9 mouse cellular contexts compared by ENCODE assay signal in the genomic region with DNA sequence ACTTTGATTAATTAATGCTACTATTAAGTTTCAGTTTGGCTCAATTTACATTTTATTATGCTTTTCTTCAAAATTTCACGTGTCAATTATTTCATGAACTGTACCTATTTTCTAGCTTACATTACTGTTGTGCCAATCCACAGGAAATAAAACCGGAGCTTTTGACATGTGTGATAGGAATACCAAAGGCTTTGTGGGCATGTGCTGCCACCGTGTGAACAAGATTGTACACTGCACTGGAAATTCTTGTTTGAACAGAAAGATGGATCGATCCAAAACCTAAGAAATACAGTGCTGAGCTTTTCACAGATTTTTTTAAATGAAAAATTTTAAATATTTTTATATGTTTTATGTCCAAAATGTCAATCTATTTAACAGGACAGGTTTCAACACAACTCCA.
A peak's percentile ranks its signal among the peaks of the same experiment; 100 is the strongest.
DNase-seq lines count a peak whose midpoint lies in the region; ATAC-seq and TF ChIP-seq lines count a peak whose summit lies in the region.
"Had no signal": no experiment of that assay in that cellular context is flagged by ENCODE, and none has a peak within 500 bp of the region (broad histone marks: within the 10 kb centered on the region; RNA-seq: fewer than 3 reads in every experiment).

No protein-coding gene starts in this region.

- TF ChIP-seq EP300 in heart, adult 2 months (IDR thresholded peaks at IDR 0.05; ENCODE audit: insufficient read depth, low read depth, low read length): no peak
- TF ChIP-seq EP300 in MEL (IDR thresholded peaks at IDR 0.05; ENCODE audit: low read depth in 1 of 2, low read length in 2 of 2): no peak

- no peak overlapping the region for H3K9ac ChIP-seq in heart, adult 2 months (ENCODE audit: low read depth, low read length)
- H3K9ac ChIP-seq in MEL (ENCODE audit: control insufficient read depth, low read depth, low read length, poor library complexity, severe bottlenecking): no peak overlapping the region
- H3K9ac ChIP-seq in hindbrain, embryonic 16.5 days (ENCODE audit: low read depth, low read length): no peak overlapping the region; the same call in 1 of the 2 replicates
- H3K9ac ChIP-seq: lung, embryonic 15.5 days had no signal

- H3K27me3 ChIP-seq in heart, adult 2 months (ENCODE audit: control insufficient read depth, insufficient read depth, low read length): no peaks in the 10 kb centered on the region
- no peaks in the 10 kb centered on the region for H3K27me3 ChIP-seq in heart, embryonic 10.5 days (ENCODE audit: insufficient read depth, poor library complexity, severe bottlenecking)
- no peaks in the 10 kb centered on the region for H3K27me3 ChIP-seq in MEL (ENCODE audit: control insufficient read depth in 1 of 2, insufficient read depth in 2 of 2, low read length in 2 of 2)
- H3K27me3 ChIP-seq in hindbrain, embryonic 16.5 days (replicated peaks; ENCODE audit: control insufficient read depth, insufficient read depth, low read length): no peaks in the 10 kb centered on the region
- H3K27me3 ChIP-seq: lung, embryonic 15.5 days had no signal

- WGBS in heart, adult 2 months: 13% methylated on average over 4 of the region's 4 CpGs
- WGBS in heart, embryonic 10.5 days: 29% methylated on average over 4 of the region's 4 CpGs
- 12% methylated on average over 4 of the region's 4 CpGs for WGBS in hindbrain, embryonic 16.5 days

- no peak for DNase-seq in heart, adult 2 months
- DNase-seq in heart, embryonic 10.5 days (ENCODE audit: low spot score): no peak
- DNase-seq in MEL (ENCODE audit: low read depth, low spot score): peak; percentile 13
- peak; percentile 57 to 70 for DNase-seq in cerebellum, postnatal 36 days
- no peak for DNase-seq in spleen, postnatal 10 days (ENCODE audit: low spot score in 2 of 2)
- no peak for DNase-seq in ovary, adult 18-20 months (ENCODE audit: low spot score)

- H3K4me3 ChIP-seq in heart, adult 2 months: no peak overlapping the region
- no peak overlapping the region for H3K4me3 ChIP-seq in heart, embryonic 10.5 days
- H3K4me3 ChIP-seq in MEL (ENCODE audit: control insufficient read depth in 1 of 2, insufficient read depth in 1 of 2, low read depth in 2 of 2, low read length in 2 of 2): no peak overlapping the region
- no peak overlapping the region for H3K4me3 ChIP-seq in hindbrain, embryonic 16.5 days (ENCODE audit: low read length)
- H3K4me3 ChIP-seq: lung, embryonic 15.5 days had no signal

- no peaks in the 10 kb centered on the region for H3K36me3 ChIP-seq in heart, adult 2 months (ENCODE audit: control insufficient read depth, insufficient read depth, low read length)
- no peaks in the 10 kb centered on the region for H3K36me3 ChIP-seq in heart, embryonic 10.5 days
- H3K36me3 ChIP-seq in MEL (ENCODE audit: control insufficient read depth in 1 of 2, insufficient read depth in 2 of 2, low read length in 2 of 2): no peaks in the 10 kb centered on the region
- no peaks in the 10 kb centered on the region for H3K36me3 ChIP-seq in hindbrain, embryonic 16.5 days (ENCODE audit: control insufficient read depth, insufficient read depth, low read length)
- H3K36me3 ChIP-seq: lung, embryonic 15.5 days had no signal

- no peaks in the 10 kb centered on the region for H3K79me2 ChIP-seq in heart, adult 2 months (replicated peaks; ENCODE audit: control insufficient read depth, insufficient read depth, low read length)
- no peaks in the 10 kb centered on the region for H3K79me2 ChIP-seq in MEL (ENCODE audit: control insufficient read depth, insufficient read depth, low read length, poor library complexity)

- no peaks in the 10 kb centered on the region; the same call in 1 of the 2 replicates for H3K4me1 ChIP-seq in heart, adult 2 months (ENCODE audit: control insufficient read depth, insufficient read depth, low read length)
- H3K4me1 ChIP-seq in heart, embryonic 10.5 days: no peaks in the 10 kb centered on the region
- H3K4me1 ChIP-seq in MEL (ENCODE audit: control insufficient read depth in 1 of 2, insufficient read depth in 2 of 2, low read length in 2 of 2): no peaks in the 10 kb centered on the region
- peaks cover 3% of the 10 kb centered on the region; the same call in 1 of the 2 replicates for H3K4me1 ChIP-seq in hindbrain, embryonic 16.5 days (ENCODE audit: control insufficient read depth, insufficient read depth, low read depth, low read length)
- H3K4me1 ChIP-seq: lung, embryonic 15.5 days had no signal

- H3K4me2 ChIP-seq in hindbrain, embryonic 16.5 days (ENCODE audit: low read length): peak overlapping the region; percentile 17; the same call in 1 of the 2 replicates
- H3K4me2 ChIP-seq: lung, embryonic 15.5 days had no signal

- no peak overlapping the region for H3K27ac ChIP-seq in heart, adult 2 months
- H3K27ac ChIP-seq in heart, embryonic 10.5 days: no peak overlapping the region
- H3K27ac ChIP-seq in MEL (ENCODE audit: control insufficient read depth, low read depth, low read length): no peak overlapping the region
- no peak overlapping the region for H3K27ac ChIP-seq in hindbrain, embryonic 16.5 days (ENCODE audit: low read depth, low read length)
- H3K27ac ChIP-seq: lung, embryonic 15.5 days had no signal

- no peaks in the 10 kb centered on the region for H3K9me3 ChIP-seq in heart, embryonic 10.5 days
- H3K9me3 ChIP-seq in MEL (replicated peaks; ENCODE audit: insufficient read depth, low read length): no peaks in the 10 kb centered on the region
- H3K9me3 ChIP-seq in hindbrain, embryonic 16.5 days (ENCODE audit: control insufficient read depth, low read length): no peaks in the 10 kb centered on the region
- H3K9me3 ChIP-seq: lung, embryonic 15.5 days had no signal

- no peak for TF ChIP-seq POLR2A in heart, adult 2 months (IDR thresholded peaks at IDR 0.05; ENCODE audit: insufficient read depth, low read depth, low read length)
- TF ChIP-seq POLR2A in MEL (IDR thresholded peaks at IDR 0.05; ENCODE audit: control insufficient read depth in 1 of 2, insufficient read depth in 1 of 2, low read depth in 1 of 2, low read length in 2 of 2, poor library complexity in 1 of 2): no peak

- peak; percentile 73; the same call in 1 of the 2 replicates for ATAC-seq in hindbrain, embryonic 16.5 days
- ATAC-seq in megakaryocyte-erythroid progenitor cell, adult 5-6 weeks (replicated peaks; ENCODE audit: low FRiP score, low TSS enrichment, poor library complexity, severe bottlenecking): peak; percentile 70; the same call in 1 of the 2 replicates

- TF ChIP-seq CTCF in heart, adult 2 months (IDR thresholded peaks at IDR 0.05): peak; percentile 78
- peak in 2 of 3 experiments; percentile 32 to 48; a peak in 3 of 6 replicates for TF ChIP-seq CTCF in MEL (IDR thresholded peaks at IDR 0.05 in 2 of 3, conservative IDR thresholded peaks at IDR 0.05 in 1 of 3; ENCODE audit: control insufficient read depth in 1 of 3, insufficient read depth in 1 of 3, low read depth in 2 of 3, low read length in 3 of 3, poor library complexity in 1 of 3, severe bottlenecking in 1 of 3)

- peak; percentile 52 for TF ChIP-seq RAD21 in MEL (IDR thresholded peaks at IDR 0.05; ENCODE audit: low read depth, low read length)

- intact Hi-C loops in heart, adult 2 months (cut with DNase I): loop anchor here (1.0 kb wide), 1 partner anchor 99 kb away; no protein-coding TSS in a partner anchor

TF ChIP-seq in MEL, 35 proteins besides CTCF, POLR2A, EP300 and RAD21:
- peak; percentile 47 for TF ChIP-seq SMC3 (IDR thresholded peaks at IDR 0.05; ENCODE audit: low read depth, low read length)
- no peak for TF ChIP-seq MAFK (IDR thresholded peaks at IDR 0.05; ENCODE audit: borderline replicate concordance, low read depth, low read length)
- TF ChIP-seq ZMIZ1 (IDR thresholded peaks at IDR 0.05; ENCODE audit: low read depth, low read length): no peak
- 0 out of 2 replicates have a peak, but pooled peaks have one; percentile 14 for TF ChIP-seq ZC3H11A (IDR thresholded peaks at IDR 0.05; ENCODE audit: low read depth, low read length)

Comparison
In these comparisons a context has a peak if more than half of its experiments do, and no peak if none do; other contexts are left out.
1. DNase-seq: peak in MEL (single experiment) and cerebellum, postnatal 36 days (2 of 2); none in heart, adult 2 months (0 of 2), heart, embryonic 10.5 days (single experiment), spleen, postnatal 10 days (0 of 2) and ovary, adult 18-20 months (single experiment).